Mouse (Mus musculus): ENCODE measurements at regions not wholly inside any gene's neighbourhood (a gene's known extent, or its start where the extent isn't known, plus 50 kb on each side); places are given as distances from the start of the nearest gene placed in this dataset.

DNA sequence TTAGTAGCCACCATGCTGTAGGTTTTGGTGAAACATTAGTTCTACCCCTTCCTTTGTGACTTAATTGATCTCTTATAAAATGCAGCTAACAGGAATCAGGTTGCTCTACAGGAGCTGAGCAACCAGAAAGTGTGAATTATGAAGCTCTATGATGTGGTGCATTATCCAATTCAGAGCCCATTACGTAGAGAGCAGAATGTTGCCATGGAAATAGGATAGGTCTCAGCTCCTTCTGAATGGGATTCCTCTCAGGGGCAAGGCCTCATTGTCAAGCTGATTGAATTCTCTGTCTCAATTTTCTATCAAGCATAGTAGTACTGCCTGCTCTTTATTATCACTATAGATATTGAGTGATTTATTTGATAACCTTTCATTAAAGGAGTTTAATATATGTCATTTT, 185.6 kb upstream of the Klf6 start:
- TF ChIP-seq CTCF (IDR thresholded peaks at IDR 0.05; ENCODE audit: extremely low read depth, insufficient read depth, low read length) = no peak
- no peak for TF ChIP-seq POLR2A (IDR thresholded peaks at IDR 0.05; ENCODE audit: extremely low read depth, insufficient read depth, low read length)
